Mouse (Mus musculus) embryo, embryonic 9.5 days (tissue): ENCODE results near the gene Olfr263.

Source experiments
- DNase-seq: peaks from one replicate; pipeline ENCODE4 v3.0.0-alpha.2; 2017; ENCODE audit errors: extremely low spot score

Gene Olfr263

DNA sequence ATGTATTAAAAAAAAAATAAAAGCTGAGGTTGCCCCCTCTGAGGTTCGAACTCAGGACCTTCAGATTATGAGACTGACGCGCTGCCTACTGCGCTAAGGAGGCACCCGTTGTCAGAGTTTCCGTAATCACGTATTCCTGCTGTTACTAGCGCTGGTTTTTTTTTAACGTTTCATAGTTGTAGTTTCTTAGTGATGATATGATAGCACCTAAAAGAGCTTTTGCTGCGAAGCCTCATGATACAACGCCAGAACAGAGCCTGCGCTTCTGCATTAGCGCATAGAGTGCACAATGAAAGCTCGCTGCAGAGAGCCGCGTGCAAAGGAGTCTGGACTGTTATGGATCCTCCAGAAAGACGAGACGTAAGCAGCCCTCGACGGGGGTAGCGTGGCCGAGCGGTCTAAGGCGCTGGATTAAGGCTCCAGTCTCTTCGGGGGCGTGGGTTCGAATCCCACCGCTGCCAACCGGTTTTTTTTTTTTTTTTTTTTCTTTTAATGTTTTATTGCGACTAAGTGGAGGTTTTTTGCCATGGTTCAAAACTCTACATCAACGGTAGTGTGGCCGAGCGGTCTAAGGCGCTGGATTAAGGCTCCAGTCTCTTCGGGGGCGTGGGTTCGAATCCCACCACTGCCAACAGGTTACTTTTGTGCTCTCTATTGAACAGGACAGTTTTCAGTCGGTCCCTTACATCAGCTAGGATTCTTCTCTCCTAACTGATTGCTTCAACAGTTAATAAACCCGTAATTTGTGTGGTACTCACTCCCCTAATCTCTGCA, 40.4 kb downstream of the Olfr263 start:
- DNase-seq: peak; percentile 86

GRCm38 (mm10) chr13:21170431-21171155, 41.2 kb downstream of the Olfr263 start:
- DNase-seq: no peak

DNA sequence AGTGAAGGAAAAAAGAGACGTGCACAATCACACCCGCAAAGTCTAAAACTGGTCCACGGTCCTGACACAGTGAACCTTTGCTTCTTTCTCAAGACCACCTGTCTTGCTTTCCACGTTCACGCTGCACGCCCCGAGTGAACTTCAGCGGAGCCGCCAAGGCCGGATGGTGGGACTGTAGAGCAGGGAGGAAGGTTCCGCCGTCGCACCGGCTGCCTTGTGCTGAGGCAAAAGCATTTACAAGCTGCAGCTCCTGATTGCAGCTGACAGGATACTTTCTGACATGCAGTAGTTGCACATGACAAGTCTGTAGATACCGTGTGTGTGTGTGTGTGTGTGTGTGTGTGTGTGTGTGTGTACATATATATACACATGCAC, 41.7 kb downstream of the Olfr263 start:
- DNase-seq: peak; percentile 48

- DNase-seq: peak; percentile 74
These were observed 42.2 kb downstream of the Olfr263 start for GRCm38 (mm10) chr13:21171600-21172150.

GRCm38 (mm10) chr13:21172241-21173027, 43.0 kb downstream of the Olfr263 start:
- peak; percentile 93 for DNase-seq

- peak; percentile 82 for DNase-seq
These were observed 43.6 kb downstream of the Olfr263 start for GRCm38 (mm10) chr13:21173072-21173471.

DNA sequence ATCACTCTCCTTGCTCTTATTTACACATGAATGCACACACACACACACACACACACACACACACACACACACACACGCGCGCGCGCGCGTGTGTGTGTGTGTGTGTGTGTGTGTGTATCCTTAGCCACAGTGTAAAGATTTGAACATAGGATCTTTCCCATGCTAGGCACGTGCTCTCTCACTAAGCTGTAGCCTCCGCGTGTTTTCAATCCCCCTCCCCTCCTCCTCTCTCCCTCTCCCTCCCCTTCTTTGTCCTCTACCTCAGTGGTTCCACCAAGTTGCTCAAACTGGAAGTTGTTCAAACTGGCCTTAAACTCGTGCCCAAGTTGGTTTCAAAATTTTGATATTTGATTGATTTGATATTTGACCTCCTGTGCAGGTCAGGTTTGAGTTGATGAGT, 47.3 kb downstream of the Olfr263 start:
- no peak for DNase-seq

DNA sequence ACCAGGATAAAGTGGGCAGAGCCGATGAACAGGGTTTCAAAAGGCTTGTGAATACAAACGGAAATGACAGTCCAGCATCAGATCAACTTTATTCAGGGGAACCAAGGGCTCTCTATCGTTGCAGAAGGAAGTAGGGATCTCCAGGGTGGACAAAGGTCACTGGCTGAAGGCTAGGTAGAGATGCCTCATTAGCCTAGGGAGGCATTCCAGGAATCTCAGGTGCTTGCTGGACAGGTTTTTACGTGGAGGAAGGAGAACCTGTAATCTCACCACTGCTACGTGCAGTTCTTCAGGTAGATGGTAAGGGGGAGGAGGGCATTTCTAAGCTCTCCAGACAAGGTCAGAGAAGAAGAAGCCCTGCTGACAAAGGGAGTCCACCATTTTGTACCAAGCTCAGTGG, 48.2 kb downstream of the Olfr263 start:
- DNase-seq: no peak

DNA sequence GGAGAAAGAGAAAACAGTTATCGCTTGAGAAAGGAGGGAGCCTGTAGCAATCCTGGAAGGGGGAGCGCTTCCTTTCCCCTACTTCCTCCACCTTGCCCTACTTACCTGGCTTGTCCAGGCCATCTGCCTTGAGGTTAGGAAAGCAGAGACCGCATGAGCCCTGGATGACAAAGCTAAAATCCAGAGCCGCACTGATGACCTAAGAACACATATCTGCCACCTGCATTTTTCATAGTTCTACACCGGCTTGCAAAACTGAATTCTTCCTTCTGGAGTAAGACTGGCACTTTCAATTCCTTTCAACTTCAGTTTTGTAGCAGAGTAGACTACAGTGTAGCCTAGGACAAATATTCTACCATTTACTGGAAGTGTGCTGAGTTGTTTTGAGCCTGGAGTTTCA, 48.9 kb downstream of the Olfr263 start:
- DNase-seq: no peak

DNA sequence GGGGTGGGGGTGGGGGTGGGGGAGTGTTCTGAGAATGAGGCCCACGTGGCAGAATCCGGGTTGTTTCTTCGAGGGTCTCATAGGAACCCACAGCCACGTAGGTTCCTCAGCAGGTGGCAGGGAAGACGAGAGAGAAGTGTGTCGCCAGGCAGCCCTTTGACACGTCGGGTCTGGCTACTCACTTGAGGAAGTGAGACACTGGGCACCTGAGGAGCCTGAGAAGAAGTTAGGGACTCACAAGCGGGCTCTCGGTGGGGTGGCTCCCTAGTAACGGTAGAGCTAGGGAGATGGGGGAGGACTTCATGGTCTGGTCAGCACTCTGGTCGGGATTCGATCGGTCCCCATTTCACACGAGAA, 49.9 kb downstream of the Olfr263 start, which contains the start of gene Trim27:
TSS of gene Trim27 (plus strand) at position 79 of the 357 bp plus-strand sequence.
- DNase-seq: no peak

GRCm38 (mm10) chr13:21179724-21180550, 50.5 kb downstream of the Olfr263 start:
- peak; percentile 94 for DNase-seq

- peak; percentile 71 for DNase-seq
These were observed 51.4 kb downstream of the Olfr263 start for GRCm38 (mm10) chr13:21180551-21181530.

DNA sequence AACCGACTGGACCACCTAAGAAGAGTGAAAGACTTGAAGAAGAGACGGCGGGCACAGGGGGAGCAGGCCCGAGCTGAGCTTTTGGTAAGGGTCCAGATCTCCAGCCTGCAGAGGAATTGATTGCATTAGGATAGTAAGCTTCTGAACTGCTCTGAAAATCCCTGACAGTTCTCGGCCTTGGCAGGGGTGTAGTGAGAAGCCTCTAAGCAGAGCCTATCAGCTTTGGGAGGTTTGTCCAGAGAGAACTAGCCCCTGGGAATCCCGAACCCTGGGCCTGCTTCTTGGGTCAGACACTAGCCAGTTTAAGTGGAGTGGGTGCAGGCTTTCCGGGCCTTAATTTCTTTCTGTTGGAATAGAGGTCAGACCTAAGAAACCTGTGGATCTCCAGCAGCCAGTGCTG, 52.6 kb downstream of the Olfr263 start:
- DNase-seq: no peak

- DNase-seq: no peak
These were observed 53.6 kb downstream of the Olfr263 start for GRCm38 (mm10) chr13:21183066-21183465.

DNA sequence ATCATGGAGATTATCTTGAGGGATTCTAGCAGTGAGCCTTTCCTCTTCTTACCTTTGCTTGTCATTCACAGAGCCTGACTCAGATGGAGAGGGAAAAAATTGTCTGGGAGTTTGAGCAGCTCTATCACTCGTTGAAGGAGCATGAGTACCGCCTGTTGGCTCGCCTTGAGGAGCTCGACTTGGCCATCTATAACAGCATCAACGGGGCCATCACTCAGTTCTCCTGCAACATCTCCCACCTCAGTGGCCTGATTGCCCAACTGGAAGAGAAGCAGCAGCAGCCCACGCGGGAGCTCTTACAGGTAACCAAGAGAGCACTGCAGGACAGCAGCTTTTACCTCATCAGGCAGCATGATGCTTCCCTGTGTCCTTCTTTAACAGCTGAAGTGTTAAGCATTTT, 54.2 kb downstream of the Olfr263 start:
- DNase-seq: no peak

- no peak for DNase-seq
These were observed 56.1 kb downstream of the Olfr263 start for GRCm38 (mm10) chr13:21185521-21185920.
